Mouse (Mus musculus) CH12.LX (cell line): Measurements from ENCODE around the gene Cpeb3. TPM values are rescaled to one million over a fixed set of nuclear protein-coding genes. Genes with fewer than 3 reads are reported as not detected.
A peak's percentile ranks its signal among the peaks of the same experiment; 100 is the strongest.

Source experiments
- DNase-seq: peaks from one replicate; pipeline ENCODE4 v3.0.0-alpha.2; 2013; ENCODE audit errors: extremely low read depth
- H3K27ac ChIP-seq: 2 replicates; pipeline ENCODE4 v1.5.1; 2012; ENCODE audit warnings: low read depth, mild to moderate bottlenecking, control low read depth, moderate library complexity; ENCODE audit not compliant: insufficient read depth
- H3K27me3 ChIP-seq: replicated peaks from 2 replicates; pipeline ENCODE3; 2012; ENCODE audit warnings: inconsistent platforms
- H3K36me3 ChIP-seq, 2 experiments: replicated peaks in 1 of 2; 2 replicates each; pipeline versions ENCODE3 to v1.6.1; 2012; ENCODE audit warnings: inconsistent platforms in 1 of 2, low read length in 1 of 2, mild to moderate bottlenecking in 1 of 2, mixed read lengths in 1 of 2, moderate library complexity in 1 of 2; ENCODE audit not compliant: control insufficient read depth in 1 of 2, insufficient read depth in 1 of 2
- H3K4me1 ChIP-seq, 2 experiments: 2 replicates each; pipeline ENCODE4 v1.6.1; 2012; ENCODE audit warnings: inconsistent platforms in 1 of 2, moderate library complexity in 1 of 2; ENCODE audit not compliant: insufficient read depth in 2 of 2, control insufficient read depth in 1 of 2
- H3K4me2 ChIP-seq: 2 replicates; pipeline ENCODE4 v1.6.1; 2012; ENCODE audit warnings: low read depth, mild to moderate bottlenecking, control low read depth; ENCODE audit not compliant: poor library complexity, insufficient read depth, severe bottlenecking
- H3K4me3 ChIP-seq, 3 experiments: fragments of 150-350 bp in 1 of 3; sonication (generic) in 1 of 3; replicated peaks in 1 of 3; 2 replicates each; pipeline versions ENCODE3 to v1.5.1; 2011 to 2012; ENCODE audit warnings: low read depth in 2 of 3, low read length in 2 of 3, mild to moderate bottlenecking in 2 of 3, moderate library complexity in 2 of 3, control low read depth in 1 of 3, improper control_type of control experiment in 1 of 3, inconsistent platforms in 1 of 3, mixed read lengths in 1 of 3; ENCODE audit not compliant: poor library complexity in 1 of 3
- H3K79me2 ChIP-seq: replicated peaks from 2 replicates; pipeline ENCODE4 v1.6.1; 2012; ENCODE audit warnings: mild to moderate bottlenecking, moderate library complexity; ENCODE audit not compliant: control insufficient read depth, poor library complexity, insufficient read depth, severe bottlenecking; ENCODE audit errors: extremely low read depth
- H3K9ac ChIP-seq: 2 replicates; pipeline ENCODE4 v1.6.1; 2012; ENCODE audit warnings: low read depth, mild to moderate bottlenecking, control low read depth, moderate library complexity; ENCODE audit not compliant: insufficient read depth
- H3K9me3 ChIP-seq: replicated peaks from 2 replicates; pipeline ENCODE3; 2012; ENCODE audit warnings: low read length, inconsistent platforms, mixed read lengths
- CHD1 ChIP-seq: IDR thresholded peaks from 2 replicates; pipeline ENCODE4 v1.6.1; 2012; ENCODE audit warnings: low read depth, low read length, improper control_type of control experiment, inconsistent platforms
- CTCF ChIP-seq, 2 experiments: IDR thresholded peaks in 1 of 2; conservative IDR thresholded peaks in 1 of 2; 2 replicates each; pipeline ENCODE4 v1.5.1; 2011 to 2012; ENCODE audit warnings: low read depth in 2 of 2, low read length in 2 of 2, improper control_type of control experiment in 1 of 2, inconsistent platforms in 1 of 2, mild to moderate bottlenecking in 1 of 2, moderate library complexity in 1 of 2
- EP300 ChIP-seq: IDR thresholded peaks from 2 replicates; pipeline ENCODE4 v1.6.1; 2011; ENCODE audit warnings: low read length, improper control_type of control experiment
- JUN ChIP-seq: IDR thresholded peaks from 2 replicates; pipeline ENCODE4 v1.6.1; 2011; ENCODE audit warnings: low read depth, mild to moderate bottlenecking, low read length, improper control_type of control experiment, moderate library complexity; ENCODE audit not compliant: insufficient read depth
- MAX ChIP-seq: IDR thresholded peaks from 2 replicates; pipeline ENCODE4 v1.6.1; 2011; ENCODE audit warnings: low read length, improper control_type of control experiment
- MAZ ChIP-seq: IDR thresholded peaks from 2 replicates; pipeline ENCODE4 v1.6.1; 2012; ENCODE audit warnings: low read depth, mild to moderate bottlenecking, inconsistent platforms, low read length, improper control_type of control experiment, moderate library complexity
- MEF2A ChIP-seq: IDR thresholded peaks from 2 replicates; pipeline ENCODE4 v1.6.1; 2014; ENCODE audit warnings: low read depth, mild to moderate bottlenecking, inconsistent platforms, low read length, improper control_type of control experiment, borderline replicate concordance
- MXI1 ChIP-seq: IDR thresholded peaks from 2 replicates; pipeline ENCODE4 v1.6.1; 2011; ENCODE audit warnings: mild to moderate bottlenecking, low read depth, low read length, improper control_type of control experiment
- NELFE ChIP-seq: IDR thresholded peaks from 2 replicates; pipeline ENCODE4 v1.6.1; 2011; ENCODE audit warnings: low read depth, low read length, improper control_type of control experiment
- PAX5 ChIP-seq: IDR thresholded peaks from 2 replicates; pipeline ENCODE4 v1.6.1; 2012; ENCODE audit warnings: low read length, inconsistent platforms, mixed read lengths
- POLR2A ChIP-seq: IDR thresholded peaks from 2 replicates; pipeline ENCODE4 v1.6.1; 2011; ENCODE audit warnings: low read depth, mild to moderate bottlenecking, improper control_type of control experiment, low read length
- POLR2AphosphoS2 ChIP-seq: IDR thresholded peaks from 2 replicates; pipeline ENCODE4 v1.6.1; 2011; ENCODE audit warnings: low read depth, low read length, improper control_type of control experiment
- RAD21 ChIP-seq: IDR thresholded peaks from 2 replicates; pipeline ENCODE4 v1.6.1; 2011; ENCODE audit warnings: low read depth, mild to moderate bottlenecking, low read length, improper control_type of control experiment, moderate library complexity
- SIN3A ChIP-seq: IDR thresholded peaks from 2 replicates; pipeline ENCODE4 v1.6.1; 2012; ENCODE audit warnings: low read length, improper control_type of control experiment, inconsistent platforms
- SMC3 ChIP-seq: IDR thresholded peaks from 2 replicates; pipeline ENCODE4 v1.6.1; 2011; ENCODE audit warnings: low read depth, low read length, improper control_type of control experiment
- UBTF ChIP-seq: IDR thresholded peaks from 2 replicates; pipeline ENCODE4 v1.6.1; 2012; ENCODE audit warnings: low read depth, mild to moderate bottlenecking, inconsistent platforms, low read length, improper control_type of control experiment, moderate library complexity
- ZNF384 ChIP-seq: IDR thresholded peaks from 2 replicates; pipeline ENCODE4 v1.6.1; 2012; ENCODE audit warnings: low read depth, low read length, improper control_type of control experiment, inconsistent platforms
- dilution Hi-C: fragments of 300-500 bp; cut with MboI; formaldehyde crosslinking; loops from 2 replicates; pipeline ENCODE4 v1.14.3; 2020; ENCODE audit warnings: low sequenced_read_pairs; ENCODE audit not compliant: extremely low pct_unique_long_range_greater_than_20kb, extremely low pct_ligation_motif_present
- in situ Hi-C: fragments of 300-500 bp; cut with MboI; formaldehyde crosslinking; loops from 3 replicates; pipeline ENCODE4 v1.14.3; 2019; ENCODE audit warnings: low sequenced_read_pairs, low pct_ligation_motif_present, low pct_unique_long_range_greater_than_20kb, mixed read lengths
- polyA plus RNA-seq: library from polyadenylated mRNA; unstranded; fragments of >175 nt; gene quantifications from 2 replicates; pipeline ENCODE4 v1.2.1, GENCODE M21; 2012; ENCODE audit warnings: low read depth; ENCODE audit not compliant: insufficient read length
- total RNA-seq, 2 experiments: library from RNA; depleted of rRNA; stranded (reverse); fragments of 300-350 nt in 1 of 2; fragments of >200 nt in 1 of 2; gene quantifications; 2 replicates each; pipeline ENCODE4 v1.2.3; 2012 to 2014

Cpeb3 gene
- total and polyA plus RNA-seq, 3 experiments = 1.5 to 3.1 (median 1.5) TPM

GRCm38 (mm10) chr19:37176879-37177462 lies 31.4 kb downstream of the Cpeb3 start:
- peaks cover 18% of the 10 kb centered on the region for H3K79me2 ChIP-seq
- H3K27me3 ChIP-seq = peaks cover 6% of the 10 kb centered on the region
- H3K27ac ChIP-seq = no peak overlapping the region
- H3K36me3 ChIP-seq = no peaks in the 10 kb centered on the region
- TF ChIP-seq ZNF384 = peak; percentile 88
- no peak for TF ChIP-seq CTCF (conservative IDR thresholded peaks at IDR 0.05 in 1 of 2, IDR thresholded peaks at IDR 0.05 in 1 of 2; ENCODE audit: low read depth in 2 of 2, low read length in 2 of 2)
- DNase-seq = no peak
- H3K9me3 ChIP-seq = no peaks in the 10 kb centered on the region
- no peak overlapping the region for H3K4me3 ChIP-seq
- H3K9ac ChIP-seq = no peak overlapping the region
- H3K4me2 ChIP-seq = peak overlapping the region; percentile 55
- in situ Hi-C loops = no loop called here
- dilution Hi-C loops = no loop called here
- H3K4me1 ChIP-seq = peaks cover 0 to 18% of the 10 kb centered on the region in 2 experiments; a peak in 2 of 4 replicates

- no peak for TF ChIP-seq CHD1
- H3K9me3 ChIP-seq = no peaks in the 10 kb centered on the region
- peaks cover 6% of the 10 kb centered on the region for H3K27me3 ChIP-seq
- H3K9ac ChIP-seq = peak overlapping the region; percentile 46
- no peaks in the 10 kb centered on the region for H3K36me3 ChIP-seq
- in situ Hi-C loops = no loop called here
- dilution Hi-C loops = no loop called here
- peak overlapping the region; percentile 67 to 82 (median 77) for H3K4me3 ChIP-seq
- H3K4me1 ChIP-seq = peaks cover 0 to 18% of the 10 kb centered on the region in 2 experiments; a peak in 2 of 4 replicates
- peak overlapping the region; percentile 92 for H3K4me2 ChIP-seq
- peak; percentile 36 for DNase-seq
- H3K27ac ChIP-seq = no peak overlapping the region
- H3K79me2 ChIP-seq = peaks cover 24% of the 10 kb centered on the region
These were observed 32.5 kb downstream of the Cpeb3 start for GRCm38 (mm10) chr19:37175919-37176318.

DNA sequence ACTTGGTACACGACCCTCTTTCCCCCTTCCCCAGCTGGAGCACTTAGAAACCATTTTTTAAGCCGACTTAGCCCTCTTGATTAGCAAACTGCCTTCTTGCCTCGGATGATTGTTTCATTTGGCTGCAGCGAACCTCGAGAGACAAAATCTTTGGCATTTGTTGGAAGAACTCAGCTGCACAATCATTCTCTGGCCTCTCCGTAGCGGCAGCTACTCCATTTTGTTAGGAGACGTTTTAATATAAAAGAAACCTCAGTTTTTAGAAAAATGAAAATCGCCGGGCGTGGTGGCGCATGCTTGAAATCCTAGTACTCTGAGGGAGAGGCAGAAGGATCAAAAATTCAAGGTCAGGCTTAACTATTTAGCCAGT lies 33.0 kb downstream of the Cpeb3 start:
- Histone ChIP-seq H3K9me3 (no peaks in the 10 kb centered on the region), H3K9ac (peak overlapping the region; percentile 46)
- TF ChIP-seq NELFE (no peak; the same call in 1 of the 2 replicates), ZNF384 (no peak), SMC3 (no peak), POLR2A (peak; percentile 7; the same call in 1 of the 2 replicates), RAD21 (no peak), POLR2AphosphoS2 (no peak), MAZ (no peak), PAX5 (no peak), SIN3A (peak; percentile 21; the same call in 1 of the 2 replicates), MEF2A (0 out of 2 replicates have a peak, but pooled peaks have one; percentile 2), CHD1 (no peak), UBTF (no peak), MXI1 (peak; percentile 15; the same call in 1 of the 2 replicates), EP300 (no peak; the same call in 1 of the 2 replicates), JUN (no peak), MAX (no peak)
- TF ChIP-seq, all 38 proteins: peak for 4
- in situ Hi-C loops (no loop called here), dilution Hi-C loops (no loop called here)
- Histone ChIP-seq H3K4me3 (peak overlapping the region; percentile 67 to 82 (median 77)), H3K4me1 (peaks cover 0 to 18% of the 10 kb centered on the region in 2 experiments; a peak in 2 of 4 replicates), H3K36me3 (no peaks in the 10 kb centered on the region), H3K27me3 (peaks cover 6% of the 10 kb centered on the region), H3K27ac (peak overlapping the region; percentile 47; the same call in 1 of the 2 replicates), H3K79me2 (peaks cover 24% of the 10 kb centered on the region), H3K4me2 (peak overlapping the region; percentile 92)
- no peak for DNase-seq
